Mouse (Mus musculus) testis, postnatal 10 days (tissue): Measurements from ENCODE around the gene Ascc3.

Experiments
- DNase-seq: peaks from one replicate; pipeline ENCODE4 v3.0.0; 2021; ENCODE audit warnings: low spot score

Ascc3 gene

GRCm38 (mm10) chr10:50894170-50894991, 301.9 kb downstream of the Ascc3 start, which contains the start of gene Sim1:
Sim1 (plus strand) TSS chr10:50894754.
- peak; percentile 75 for DNase-seq

- DNase-seq = no peak
Measured at GRCm38 (mm10) chr10:50895091-50895790, 302.8 kb downstream of the Ascc3 start.

GRCm38 (mm10) chr10:50895881-50896766, 303.7 kb downstream of the Ascc3 start:
- DNase-seq = no peak

- no peak for DNase-seq
Measured at GRCm38 (mm10) chr10:50896767-50897390, 304.4 kb downstream of the Ascc3 start.

GRCm38 (mm10) chr10:50897530-50898471, 305.3 kb downstream of the Ascc3 start:
- DNase-seq = no peak

GRCm38 (mm10) chr10:50898621-50899020, 306.2 kb downstream of the Ascc3 start:
- no peak for DNase-seq

- DNase-seq = no peak
Measured at GRCm38 (mm10) chr10:50899846-50900745, 307.6 kb downstream of the Ascc3 start.
